Mouse (Mus musculus) thymus, postnatal 14 days (tissue): ENCODE measurements around the gene Rab37.

Source experiments
- DNase-seq: peaks from one replicate; pipeline ENCODE4 v3.0.0; 2021

Rab37 gene

GRCm38 (mm10) chr11:115086213-115086612, 5.0 kb upstream of the Rab37 start:
- DNase-seq: no peak

GRCm38 (mm10) chr11:115089853-115090252, 1.4 kb upstream of the Rab37 start:
- DNase-seq: peak; percentile 18

GRCm38 (mm10) chr11:115092140-115092539, 909 bp downstream of the Rab37 start:
- DNase-seq: no peak

- no peak for DNase-seq
Observed at GRCm38 (mm10) chr11:115098203-115098932, 7.1 kb downstream of the Rab37 start.

GRCm38 (mm10) chr11:115099241-115099840, 8.1 kb downstream of the Rab37 start:
- DNase-seq: no peak

- no peak for DNase-seq
Observed at GRCm38 (mm10) chr11:115100032-115100621, 8.9 kb downstream of the Rab37 start.

GRCm38 (mm10) chr11:115100741-115101140, 9.5 kb downstream of the Rab37 start:
- DNase-seq: no peak

GRCm38 (mm10) chr11:115101615-115102051, 10.4 kb downstream of the Rab37 start:
- no peak for DNase-seq

GRCm38 (mm10) chr11:115102116-115102515, 10.9 kb downstream of the Rab37 start:
- DNase-seq: no peak

- no peak for DNase-seq
Observed at GRCm38 (mm10) chr11:115103470-115104413, 12.5 kb downstream of the Rab37 start.

- no peak for DNase-seq
Observed at GRCm38 (mm10) chr11:115104769-115105563, 13.7 kb downstream of the Rab37 start.

- DNase-seq: no peak
Observed at GRCm38 (mm10) chr11:115106638-115107037, 15.4 kb downstream of the Rab37 start.

GRCm38 (mm10) chr11:115107403-115107916, 16.2 kb downstream of the Rab37 start:
- no peak for DNase-seq

GRCm38 (mm10) chr11:115108176-115108575, 16.9 kb downstream of the Rab37 start:
- no peak for DNase-seq

GRCm38 (mm10) chr11:115110271-115110670, 19.0 kb downstream of the Rab37 start:
- DNase-seq: no peak

- DNase-seq: no peak
Observed at GRCm38 (mm10) chr11:115112196-115112595, 21.0 kb downstream of the Rab37 start.

- DNase-seq: no peak
Observed at GRCm38 (mm10) chr11:115119409-115119808, 28.2 kb downstream of the Rab37 start.

- no peak for DNase-seq
Observed at GRCm38 (mm10) chr11:115128483-115128882, 37.3 kb downstream of the Rab37 start.

- DNase-seq: no peak
Observed at GRCm38 (mm10) chr11:115129508-115130126, 38.4 kb downstream of the Rab37 start.

- no peak for DNase-seq
Observed at GRCm38 (mm10) chr11:115131768-115132381, 40.6 kb downstream of the Rab37 start.

GRCm38 (mm10) chr11:115133800-115134199, 42.6 kb downstream of the Rab37 start, which contains the start of gene Cd300lf:
Cd300lf (minus strand) TSS chr11:115133992.
- peak; percentile 10 for DNase-seq
